In the genomic region with DNA sequence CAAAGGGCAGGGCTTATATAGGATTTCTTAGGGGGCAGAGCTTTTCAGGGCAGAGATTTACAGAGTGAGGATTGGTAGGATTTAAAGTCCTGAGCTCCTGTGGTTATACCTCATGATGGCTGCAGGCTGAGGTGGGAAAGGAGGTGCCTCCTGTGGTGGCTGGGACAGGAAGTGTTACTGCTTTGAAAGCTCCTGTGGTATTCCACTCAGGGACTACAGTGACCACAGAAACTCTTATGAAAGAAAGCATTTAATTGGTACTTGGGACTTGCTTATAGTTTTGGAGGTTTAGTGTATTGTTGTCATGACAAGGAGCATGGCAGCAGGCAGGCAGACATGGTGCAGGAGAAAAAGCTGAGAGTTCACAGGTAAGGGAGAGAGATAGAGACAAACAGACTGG, we compare ENCODE assay signal across 23 mouse cellular contexts.
"Had no signal": no experiment of that assay in that cellular context is flagged by ENCODE, and none has a peak within 500 bp of the region (broad histone marks: within the 10 kb centered on the region; RNA-seq: fewer than 3 reads in every experiment).

No protein-coding gene starts in this region.

- H3K36me3 ChIP-seq: heart, embryonic 13.5 days; heart, embryonic 15.5 days; hindbrain, embryonic 10.5 days; limb, embryonic 10.5 days; limb, embryonic 12.5 days; liver, embryonic 12.5 days had no signal

- H3K27ac ChIP-seq: heart, embryonic 13.5 days; heart, embryonic 15.5 days; hindbrain, embryonic 10.5 days; hindbrain, embryonic 13.5 days; hindbrain, embryonic 15.5 days; hindbrain, postnatal 0 days; layer of hippocampus, adult 2 months; left cerebral cortex, adult 2 months; limb, embryonic 10.5 days; limb, embryonic 12.5 days; liver, embryonic 12.5 days had no signal

- ATAC-seq: hindbrain, postnatal 0 days; intestine, embryonic 16.5 days; liver, embryonic 12.5 days had no signal

- H3K4me3 ChIP-seq: heart, embryonic 13.5 days; heart, embryonic 15.5 days; hindbrain, embryonic 10.5 days; hindbrain, embryonic 13.5 days; hindbrain, embryonic 15.5 days; layer of hippocampus, adult 2 months; left cerebral cortex, adult 2 months; limb, embryonic 10.5 days; limb, embryonic 12.5 days; liver, embryonic 12.5 days had no signal

- H3K4me2 ChIP-seq: heart, embryonic 11.5 days; heart, embryonic 13.5 days; heart, embryonic 15.5 days; hindbrain, embryonic 13.5 days; hindbrain, embryonic 15.5 days; limb, embryonic 12.5 days; liver, embryonic 12.5 days had no signal

- H3K27me3 ChIP-seq: heart, embryonic 13.5 days; heart, embryonic 15.5 days; hindbrain, embryonic 13.5 days; hindbrain, embryonic 15.5 days; limb, embryonic 12.5 days; liver, embryonic 12.5 days had no signal

- H3K4me1 ChIP-seq: heart, embryonic 15.5 days; hindbrain, embryonic 15.5 days; limb, embryonic 10.5 days; limb, embryonic 12.5 days; liver, embryonic 12.5 days had no signal

- H3K9ac ChIP-seq: heart, embryonic 13.5 days; heart, embryonic 15.5 days; hindbrain, embryonic 13.5 days; hindbrain, embryonic 15.5 days; limb, embryonic 12.5 days; liver, embryonic 12.5 days had no signal

- H3K9me3 ChIP-seq: heart, embryonic 13.5 days; heart, embryonic 15.5 days; hindbrain, embryonic 10.5 days; hindbrain, embryonic 13.5 days; hindbrain, embryonic 15.5 days; limb, embryonic 10.5 days; limb, embryonic 12.5 days; liver, embryonic 12.5 days had no signal

- DNase-seq: gastrocnemius, postnatal 14 days; gastrocnemius, postnatal 36 days; heart, adult 18-20 months; heart, postnatal 14 days; heart, postnatal 36 days; kidney, adult 11 months; kidney, adult 8-10 months; kidney, postnatal 10 days; kidney, postnatal 25 days; kidney, postnatal 4 days had no signal
